Mouse (Mus musculus): Measurements from ENCODE around the gene AK157302. TPM values are rescaled to one million over a fixed set of nuclear protein-coding genes. Genes with fewer than 3 reads are reported as not detected.
"Not testable (repeated sequence)": the region's sequence is repeated elsewhere in the genome, so short reads cannot be mapped to it uniquely, and the experiment has no call there.

The AK157302 gene
- polyA plus RNA-seq, 1 experiment from 2014 or later, result 0.22 TPM

- Histone ChIP-seq H3K4me1 (replicated peaks; ENCODE audit: control insufficient read depth, insufficient read depth, low read length) (peaks cover 8% of the 10 kb centered on the region), H3K36me3 (ENCODE audit: control insufficient read depth, insufficient read depth, low read length) (no peaks in the 10 kb centered on the region), H3K9ac (ENCODE audit: low read depth, low read length) (peak within 1 kb of the TSS; percentile 87), H3K27me3 (replicated peaks; ENCODE audit: control insufficient read depth, insufficient read depth, low read length) (peaks cover 8% of the 10 kb centered on the region; the same call in 1 of the 2 replicates), H3K4me2 (peak within 1 kb of the TSS; percentile 98), H3K9me3 (ENCODE audit: control insufficient read depth, low read length) (no peaks in the 10 kb centered on the region), H3K27ac (ENCODE audit: low read depth, low read length) (peak within 1 kb of the TSS; percentile 28; the same call in 1 of the 2 replicates), H3K4me3 (ENCODE audit: low read depth, low read length) (peak within 1 kb of the TSS; percentile 76)
- ATAC-seq (replicated peaks; ENCODE audit: low FRiP score) (peak; percentile 96), DNase-seq (ENCODE audit: low spot score) (peak; percentile 83)
- WGBS, result under 1% methylated on average over 53 of the region's 54 CpGs
These were observed 26.7 kb upstream of the AK157302 start, which contains the start of gene Nkapl for GRCm38 (mm10) chr13:21468061-21469019. Gene Nkapl, minus strand, starts transcription at chr13:21468509.

- H3K27ac ChIP-seq (ENCODE audit: low read depth, low read length), result no peak overlapping the region
- ATAC-seq (replicated peaks; ENCODE audit: low FRiP score) (no peak), DNase-seq (ENCODE audit: low spot score) (no peak)
- H3K4me1 ChIP-seq (replicated peaks; ENCODE audit: control insufficient read depth, insufficient read depth, low read length), result peaks cover 8% of the 10 kb centered on the region
- peak overlapping the region; percentile 76; the same call in 1 of the 2 replicates for H3K4me3 ChIP-seq (ENCODE audit: low read depth, low read length)
- H3K4me2 ChIP-seq, result peak overlapping the region; percentile 98
- H3K9me3 ChIP-seq (ENCODE audit: control insufficient read depth, low read length), result no peaks in the 10 kb centered on the region
- peaks cover 8% of the 10 kb centered on the region; the same call in 1 of the 2 replicates for H3K27me3 ChIP-seq (replicated peaks; ENCODE audit: control insufficient read depth, insufficient read depth, low read length)
- 16% methylated on average over 9 of the region's 9 CpGs for WGBS
- H3K36me3 ChIP-seq (ENCODE audit: control insufficient read depth, insufficient read depth, low read length), result no peaks in the 10 kb centered on the region
- no peak overlapping the region; the same call in 1 of the 2 replicates for H3K9ac ChIP-seq (ENCODE audit: low read depth, low read length)
These were observed 25.9 kb upstream of the AK157302 start for GRCm38 (mm10) chr13:21469097-21469496.

- Histone ChIP-seq H3K27me3 (replicated peaks; ENCODE audit: control insufficient read depth, insufficient read depth, low read length) (0 out of 2 replicates have a peak, but pooled peaks cover under 1% of the 10 kb centered on the region), H3K4me3 (ENCODE audit: low read depth, low read length) (no peak overlapping the region), H3K4me2 (no peak overlapping the region), H3K9ac (ENCODE audit: low read depth, low read length) (no peak overlapping the region), H3K36me3 (ENCODE audit: control insufficient read depth, insufficient read depth, low read length) (no peaks in the 10 kb centered on the region), H3K9me3 (ENCODE audit: control insufficient read depth, low read length) (no peaks in the 10 kb centered on the region), H3K4me1 (replicated peaks; ENCODE audit: control insufficient read depth, insufficient read depth, low read length) (peaks cover 8% of the 10 kb centered on the region), H3K27ac (ENCODE audit: low read depth, low read length) (no peak overlapping the region)
- DNase-seq (ENCODE audit: low spot score) (no peak), ATAC-seq (replicated peaks; ENCODE audit: low FRiP score) (no peak)
- 26% methylated on average over 4 of the region's 4 CpGs for WGBS
These were observed 22.6 kb upstream of the AK157302 start for GRCm38 (mm10) chr13:21472427-21472826.

GRCm38 (mm10) chr13:21478759-21479670, 16.0 kb upstream of the AK157302 start, which contains the start of the genes Zkscan4 and Gm10065:
Gene Zkscan4, plus strand, starts transcription at chr13:21478907.
Gene Gm10065, minus strand, starts transcription at chr13:21479441.
- H3K36me3 ChIP-seq (ENCODE audit: control insufficient read depth, insufficient read depth, low read length); H3K9me3 ChIP-seq (ENCODE audit: control insufficient read depth, low read length); H3K27ac ChIP-seq (ENCODE audit: low read depth, low read length); H3K4me1 ChIP-seq (replicated peaks; ENCODE audit: control insufficient read depth, insufficient read depth, low read length); H3K27me3 ChIP-seq (replicated peaks; ENCODE audit: control insufficient read depth, insufficient read depth, low read length): not testable (repeated sequence)
- ATAC-seq (replicated peaks; ENCODE audit: low FRiP score), result peak; percentile 58
- WGBS, result 4% methylated on average over 31 of the region's 31 CpGs
- DNase-seq (ENCODE audit: low spot score), result peak; percentile 67
- Histone ChIP-seq H3K9ac (ENCODE audit: low read depth, low read length) (peak within 1 kb of the TSS; percentile 60), H3K4me3 (ENCODE audit: low read depth, low read length) (peak within 1 kb of the TSS; percentile 57), H3K4me2 (peak within 1 kb of the TSS; percentile 80)

- H3K27me3 ChIP-seq (replicated peaks; ENCODE audit: control insufficient read depth, insufficient read depth, low read length), result no peaks in the 10 kb centered on the region
These were observed 8.1 kb upstream of the AK157302 start for GRCm38 (mm10) chr13:21486881-21487280.

GRCm38 (mm10) chr13:21492847-21493246, 2.2 kb upstream of the AK157302 start:
- WGBS, result 91% methylated on average over 5 of the region's 5 CpGs

More at GRCm38 (mm10) chr13:21486881-21487280, 8.1 kb upstream of the AK157302 start:
- Histone ChIP-seq H3K9me3 (ENCODE audit: control insufficient read depth, low read length) (no peaks in the 10 kb centered on the region), H3K27ac (ENCODE audit: low read depth, low read length) (no peak overlapping the region), H3K4me3 (ENCODE audit: low read depth, low read length) (no peak overlapping the region), H3K36me3 (ENCODE audit: control insufficient read depth, insufficient read depth, low read length) (no peaks in the 10 kb centered on the region), H3K4me1 (replicated peaks; ENCODE audit: control insufficient read depth, insufficient read depth, low read length) (no peaks in the 10 kb centered on the region), H3K4me2 (no peak overlapping the region), H3K9ac (ENCODE audit: low read depth, low read length) (no peak overlapping the region)
- DNase-seq (ENCODE audit: low spot score) (no peak), ATAC-seq (replicated peaks; ENCODE audit: low FRiP score) (no peak)
- WGBS, result 88% methylated on average over 1 of the region's 1 CpGs

GRCm38 (mm10) chr13:21501182-21501581, 6.2 kb downstream of the AK157302 start, which contains the start of gene Gm11273:
Gene Gm11273, minus strand, starts transcription at chr13:21501418.
- H3K4me3 ChIP-seq (ENCODE audit: low read depth, low read length); H3K4me2 ChIP-seq; H3K9me3 ChIP-seq (ENCODE audit: control insufficient read depth, low read length); H3K27me3 ChIP-seq (replicated peaks; ENCODE audit: control insufficient read depth, insufficient read depth, low read length); H3K4me1 ChIP-seq (replicated peaks; ENCODE audit: control insufficient read depth, insufficient read depth, low read length); H3K36me3 ChIP-seq (ENCODE audit: control insufficient read depth, insufficient read depth, low read length); ATAC-seq (replicated peaks; ENCODE audit: low FRiP score); DNase-seq (ENCODE audit: low spot score); H3K9ac ChIP-seq (ENCODE audit: low read depth, low read length); H3K27ac ChIP-seq (ENCODE audit: low read depth, low read length): not testable (repeated sequence)
- 89% methylated on average over 17 of the region's 17 CpGs for WGBS

More at GRCm38 (mm10) chr13:21492847-21493246, 2.2 kb upstream of the AK157302 start:
- H3K27ac ChIP-seq (ENCODE audit: low read depth, low read length), result no peak overlapping the region
- no peaks in the 10 kb centered on the region for H3K4me1 ChIP-seq (replicated peaks; ENCODE audit: control insufficient read depth, insufficient read depth, low read length)
- H3K4me2 ChIP-seq, result no peak overlapping the region
- ATAC-seq (replicated peaks; ENCODE audit: low FRiP score) (no peak), DNase-seq (ENCODE audit: low spot score) (no peak)
- H3K4me3 ChIP-seq (ENCODE audit: low read depth, low read length), result no peak overlapping the region
- no peaks in the 10 kb centered on the region for H3K27me3 ChIP-seq (replicated peaks; ENCODE audit: control insufficient read depth, insufficient read depth, low read length)
- H3K36me3 ChIP-seq (ENCODE audit: control insufficient read depth, insufficient read depth, low read length), result no peaks in the 10 kb centered on the region
- H3K9ac ChIP-seq (ENCODE audit: low read depth, low read length), result no peak overlapping the region
- H3K9me3 ChIP-seq (ENCODE audit: control insufficient read depth, low read length), result no peaks in the 10 kb centered on the region

GRCm38 (mm10) chr13:21502296-21502695, 7.3 kb downstream of the AK157302 start:
- WGBS, result 66% methylated on average over 5 of the region's 5 CpGs
- DNase-seq (ENCODE audit: low spot score) (no peak), ATAC-seq (replicated peaks; ENCODE audit: low FRiP score) (no peak)
- Histone ChIP-seq H3K36me3 (ENCODE audit: control insufficient read depth, insufficient read depth, low read length) (no peaks in the 10 kb centered on the region), H3K27ac (ENCODE audit: low read depth, low read length) (no peak overlapping the region), H3K4me1 (replicated peaks; ENCODE audit: control insufficient read depth, insufficient read depth, low read length) (no peaks in the 10 kb centered on the region; the same call in 1 of the 2 replicates), H3K9me3 (ENCODE audit: control insufficient read depth, low read length) (no peaks in the 10 kb centered on the region), H3K4me3 (ENCODE audit: low read depth, low read length) (no peak overlapping the region), H3K4me2 (no peak overlapping the region), H3K9ac (ENCODE audit: low read depth, low read length) (no peak overlapping the region), H3K27me3 (replicated peaks; ENCODE audit: control insufficient read depth, insufficient read depth, low read length) (no peaks in the 10 kb centered on the region)

Data from liver, embryonic 11.5 days (tissue).